Mouse (Mus musculus) adipocyte (in vitro differentiated cells): ENCODE measurements around the gene Chadl.
A peak's percentile ranks its signal among the peaks of the same experiment; 100 is the strongest.
"Not testable (repeated sequence)": the region's sequence is repeated elsewhere in the genome, so short reads cannot be mapped to it uniquely, and the experiment has no call there.

Source experiments
- DNase-seq: peaks from one replicate; pipeline ENCODE4 v3.0.0-alpha.2; 2016; ENCODE audit warnings: low spot score

The Chadl gene

DNA sequence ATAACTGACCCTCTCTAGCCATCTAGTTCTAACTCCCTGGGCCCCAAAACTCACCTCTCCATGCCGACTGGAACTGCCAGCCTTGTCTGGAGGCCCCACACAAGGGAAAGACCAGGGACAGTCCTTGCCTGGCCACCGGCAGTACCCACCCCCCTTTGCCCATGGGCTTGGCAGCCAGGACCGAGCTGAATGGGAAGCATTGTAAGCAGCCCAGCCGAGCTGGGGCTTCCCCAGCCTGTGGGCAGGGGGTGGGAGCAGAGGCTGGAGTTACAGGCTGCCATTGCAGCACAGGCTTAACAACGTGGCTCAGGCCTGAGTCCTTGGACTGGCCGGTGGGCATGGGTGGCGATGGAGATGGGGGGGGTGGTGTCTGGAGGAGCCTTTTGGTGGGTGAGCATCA is at the start of gene Chadl:
Chadl (minus strand) TSS at position 113 of the 400 bp plus-strand sequence.
- DNase-seq = no peak

DNA sequence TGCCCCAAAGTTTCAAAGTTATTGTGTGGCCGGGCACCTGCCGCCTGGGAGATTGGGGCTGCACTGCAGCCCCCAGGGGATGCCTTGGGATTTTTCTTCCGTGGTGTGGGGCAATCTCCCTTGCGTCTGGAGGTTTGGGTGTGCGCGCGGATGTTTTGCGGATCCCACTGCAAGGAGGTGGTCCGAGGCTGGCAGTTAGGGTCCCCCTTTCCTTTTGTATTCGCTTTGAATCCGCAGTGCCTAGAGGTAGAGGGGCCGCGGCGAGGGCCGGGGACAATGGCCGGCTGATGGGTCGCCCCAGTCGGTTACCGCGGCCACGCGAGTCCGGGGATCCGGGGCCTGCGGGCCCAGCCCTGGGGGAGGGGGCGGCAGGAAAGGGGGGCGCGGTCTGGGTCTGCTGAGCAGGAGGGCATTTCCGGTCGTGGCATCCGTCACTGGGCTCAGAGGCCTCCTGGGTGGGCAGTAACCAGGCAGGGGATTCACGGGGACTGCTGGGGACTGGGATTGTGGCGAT is 48.6 kb upstream of the Chadl start:
- peak; percentile 24 for DNase-seq

DNA sequence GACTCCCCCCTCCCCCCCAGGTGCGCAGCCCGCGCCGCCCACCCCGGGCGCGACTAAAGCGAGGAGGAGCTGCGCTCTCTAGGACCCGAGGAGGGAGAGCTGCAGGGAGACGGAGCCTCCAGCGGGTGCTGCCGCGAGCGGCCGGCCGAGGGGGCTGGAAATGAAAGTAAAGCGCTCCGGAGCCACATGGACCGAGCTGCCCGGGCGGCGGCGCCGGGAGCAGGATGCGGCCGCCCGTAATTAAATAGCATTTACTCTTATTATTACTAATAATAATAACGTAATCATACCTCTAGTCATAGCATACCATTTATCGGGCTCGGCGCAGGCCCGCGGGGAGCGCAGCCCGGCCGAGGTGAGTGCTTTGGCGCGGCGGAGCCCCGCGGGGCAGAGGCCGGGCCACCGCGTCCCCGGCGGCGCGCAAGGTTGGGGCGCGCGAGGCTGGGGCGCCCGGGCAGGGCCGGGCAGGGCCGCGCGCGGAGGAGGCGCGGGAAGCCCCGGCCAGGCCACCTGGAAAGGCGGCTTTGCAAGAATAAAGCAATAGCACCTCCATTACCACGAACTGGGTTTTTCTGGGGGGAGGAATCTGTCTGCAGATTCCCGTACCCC is 48.0 kb upstream of the Chadl start, which contains the start of the genes Zc3h7b and Rangap1:
Zc3h7b (plus strand) TSS at position 66 of the 609 bp plus-strand sequence.
Rangap1 (minus strand) TSS at position 539 of the 609 bp plus-strand sequence.
- peak; percentile 70 for DNase-seq

DNA sequence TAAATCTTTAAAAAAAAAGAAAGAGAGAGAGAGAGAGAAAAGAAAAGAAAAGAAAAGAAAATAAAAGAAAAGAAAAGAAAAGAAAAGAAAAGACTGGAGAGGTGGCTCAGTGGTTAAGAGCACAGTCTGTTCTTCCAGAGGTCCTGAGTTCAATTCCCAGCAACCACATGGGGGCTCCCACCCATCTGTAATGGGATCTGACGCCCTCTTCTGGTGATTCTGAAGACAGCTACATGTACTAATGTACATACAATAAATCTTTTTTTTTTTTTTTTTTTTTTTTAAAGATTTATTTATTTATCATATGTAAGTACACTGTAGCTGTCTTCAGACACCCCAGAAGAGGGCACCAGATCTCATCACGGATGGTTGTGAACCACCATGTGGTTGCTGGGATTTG is 45.3 kb upstream of the Chadl start:
- DNase-seq = not testable (repeated sequence)

DNA sequence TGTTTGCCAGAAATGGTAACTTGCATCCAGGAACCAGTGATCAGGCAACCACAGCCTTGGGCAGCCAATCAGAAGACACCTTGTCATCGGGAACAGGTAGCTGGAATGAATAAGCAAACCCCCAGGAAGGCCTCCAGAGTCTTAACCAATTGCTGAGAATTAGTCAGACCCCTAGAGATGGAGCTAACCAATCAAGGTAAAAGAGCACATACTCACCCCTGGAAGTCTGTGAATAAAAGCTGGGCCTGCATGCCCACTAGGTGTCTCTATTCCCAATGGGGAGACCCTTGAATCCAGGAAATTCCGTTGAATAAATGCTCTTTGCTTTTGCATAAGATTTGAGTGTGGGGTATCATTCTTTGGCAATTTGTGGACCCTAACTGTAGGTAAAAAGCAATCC is 42.8 kb upstream of the Chadl start:
- DNase-seq = no peak

DNA sequence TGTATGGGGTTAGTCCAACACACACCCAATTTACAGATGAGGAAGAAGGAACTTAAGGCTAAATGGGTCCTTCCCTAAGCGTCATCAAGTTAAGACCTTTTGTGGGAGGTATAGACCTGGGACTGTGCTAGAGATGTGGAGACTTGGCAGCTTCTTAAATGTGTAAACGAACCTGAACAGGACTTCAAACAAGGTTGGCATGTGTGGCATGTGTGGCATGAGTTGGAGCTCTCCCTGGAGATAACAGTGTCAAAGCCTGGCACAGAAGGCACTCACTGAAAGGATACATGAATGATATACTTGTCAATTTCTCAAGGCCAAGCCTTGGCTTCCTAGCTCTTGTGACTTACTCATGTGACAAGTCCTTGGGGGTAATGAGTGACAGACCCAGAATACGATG is 42.2 kb upstream of the Chadl start:
- no peak for DNase-seq

DNA sequence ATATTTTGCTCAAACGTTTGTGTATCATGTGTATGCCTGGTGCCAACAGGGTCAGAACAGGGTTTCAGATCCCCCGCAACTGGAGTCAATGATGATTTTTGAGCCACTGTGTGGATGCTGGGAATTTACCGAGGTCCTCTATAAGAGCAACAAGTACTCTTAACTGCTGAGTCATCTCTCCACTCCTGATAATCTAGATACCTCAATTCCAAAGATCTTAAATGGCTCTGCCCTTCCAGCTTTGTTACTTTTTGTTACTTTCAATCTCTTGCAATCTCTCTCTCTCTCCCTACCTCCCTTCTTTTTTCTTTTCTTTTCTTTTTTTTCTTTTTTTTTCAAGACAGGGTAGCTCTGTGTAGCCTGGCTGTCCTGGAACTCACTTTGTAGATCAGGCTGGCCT is 38.0 kb upstream of the Chadl start:
- no peak for DNase-seq

DNA sequence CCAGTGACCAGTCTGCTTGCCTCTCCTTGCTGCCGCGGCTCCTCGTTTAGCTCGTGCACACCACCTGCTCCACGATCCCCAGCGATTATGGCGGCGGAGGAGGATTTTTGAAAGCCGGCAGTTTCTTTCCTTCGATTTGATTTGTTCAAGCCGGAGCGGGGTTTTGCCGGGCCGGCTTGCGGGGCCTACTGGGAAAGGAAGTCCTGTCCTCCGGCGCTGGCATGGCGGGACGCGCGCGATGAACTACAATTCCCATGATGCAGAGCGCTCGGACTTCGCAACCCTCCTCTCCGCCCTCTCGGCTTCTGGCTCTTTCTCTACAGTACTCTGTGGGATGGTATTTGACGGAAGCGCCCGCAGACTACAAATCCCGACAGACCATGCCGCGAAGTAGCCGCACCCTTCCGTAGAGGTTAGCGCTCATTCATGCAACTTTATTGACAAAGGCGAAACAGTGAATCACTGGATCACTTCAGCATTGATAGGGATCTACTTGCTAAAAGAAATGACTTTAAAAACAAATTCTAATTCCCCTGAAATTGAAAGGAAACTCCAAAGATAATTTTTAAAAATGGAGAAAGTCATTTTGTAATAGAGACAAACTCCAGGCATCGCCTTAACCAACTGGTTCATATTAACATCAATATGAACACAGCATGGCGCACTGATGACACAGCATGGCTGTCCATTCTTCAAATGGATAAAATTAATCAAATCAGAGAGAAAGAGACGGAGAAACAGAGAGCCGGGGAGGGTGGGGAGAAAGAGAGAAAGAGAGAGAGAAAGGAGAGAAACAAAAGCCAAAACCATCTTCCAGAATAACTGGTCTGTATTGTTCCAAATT is 32.9 kb upstream of the Chadl start:
- DNase-seq = peak; percentile 97

DNA sequence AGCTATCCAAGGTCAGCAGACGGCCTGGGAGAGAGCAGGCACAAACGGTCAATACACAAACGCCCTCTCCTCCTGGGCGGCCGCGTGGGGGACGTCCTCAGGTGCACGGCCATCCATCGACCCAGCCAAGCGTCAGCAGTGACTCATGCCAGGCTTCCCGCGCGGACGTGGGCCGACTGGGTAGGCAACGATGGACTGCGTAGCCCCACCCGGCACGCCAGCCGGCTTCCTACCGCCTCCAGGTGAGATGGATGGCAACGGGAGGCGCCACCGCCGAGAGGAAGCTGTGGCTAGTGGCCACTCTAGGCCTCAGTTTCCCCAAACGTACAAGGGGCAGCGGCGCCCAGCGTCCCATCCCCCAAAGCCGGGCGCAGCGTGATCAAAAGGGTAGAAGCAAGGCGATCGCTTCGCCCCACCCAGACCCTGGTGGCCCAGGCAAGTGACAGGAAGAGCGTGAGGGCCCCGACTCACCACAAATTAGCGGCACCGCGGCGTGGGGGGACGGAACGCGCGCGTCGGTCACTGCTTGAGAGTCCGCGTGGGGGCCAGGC is 32.2 kb upstream of the Chadl start:
- no peak for DNase-seq

DNA sequence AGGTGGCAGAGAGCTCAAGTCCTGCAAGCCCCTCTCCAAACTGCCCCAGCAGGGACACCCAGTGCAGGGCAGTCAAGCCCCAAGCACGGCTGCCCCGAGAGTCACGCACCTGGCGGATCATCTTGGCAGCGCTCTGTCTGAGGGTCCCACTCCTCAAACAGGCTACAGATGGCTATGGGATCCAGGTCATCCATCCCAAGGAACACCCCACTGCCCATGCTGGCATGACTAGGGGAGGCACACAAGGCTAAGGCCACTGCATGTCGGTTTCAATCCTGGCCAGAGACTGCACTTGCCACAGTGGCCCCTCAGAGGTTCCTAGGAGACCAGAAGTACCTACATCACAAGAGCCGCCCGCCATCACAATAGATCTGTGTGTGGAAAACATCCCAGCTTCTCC is 28.9 kb upstream of the Chadl start:
- DNase-seq = no peak

DNA sequence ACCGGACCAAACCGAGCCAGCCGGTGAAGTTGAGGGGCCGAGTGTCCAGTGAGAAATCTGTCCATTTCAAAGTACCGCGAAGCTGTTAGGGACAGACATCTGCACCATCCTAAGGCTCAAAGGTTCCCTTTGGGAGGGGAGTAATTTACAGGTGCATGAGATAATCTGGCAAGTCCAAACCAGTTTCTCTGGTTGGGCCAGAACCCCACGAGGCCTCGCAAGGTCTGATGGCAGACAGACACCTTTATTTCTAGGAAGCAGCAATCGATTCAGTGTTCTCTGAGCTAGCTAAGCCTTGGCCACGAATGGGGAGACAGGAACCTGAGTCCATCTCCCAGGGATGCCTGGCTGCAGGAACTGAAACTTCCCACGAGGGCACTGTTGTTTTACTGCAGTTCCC is 26.6 kb upstream of the Chadl start:
- no peak for DNase-seq

DNA sequence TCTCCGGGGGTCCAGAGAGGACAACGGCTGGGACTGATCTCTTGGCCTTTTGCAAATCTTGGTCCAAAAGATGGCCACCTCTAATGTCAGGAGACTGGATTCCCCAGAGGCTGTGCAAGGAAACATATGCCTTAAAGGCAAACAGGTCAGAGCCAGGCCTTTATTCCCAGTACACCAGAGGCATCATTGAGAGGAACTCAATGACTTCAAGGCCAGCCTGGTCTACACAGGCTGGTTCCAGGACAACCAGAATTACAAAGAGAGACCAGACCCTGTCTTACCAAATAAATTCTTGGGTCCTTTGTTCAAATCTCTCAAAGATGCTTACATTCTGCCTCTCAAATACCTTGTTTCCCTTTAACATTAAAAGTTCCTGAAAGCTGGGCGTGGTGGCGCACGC is 25.3 kb upstream of the Chadl start:
- DNase-seq = no peak

DNA sequence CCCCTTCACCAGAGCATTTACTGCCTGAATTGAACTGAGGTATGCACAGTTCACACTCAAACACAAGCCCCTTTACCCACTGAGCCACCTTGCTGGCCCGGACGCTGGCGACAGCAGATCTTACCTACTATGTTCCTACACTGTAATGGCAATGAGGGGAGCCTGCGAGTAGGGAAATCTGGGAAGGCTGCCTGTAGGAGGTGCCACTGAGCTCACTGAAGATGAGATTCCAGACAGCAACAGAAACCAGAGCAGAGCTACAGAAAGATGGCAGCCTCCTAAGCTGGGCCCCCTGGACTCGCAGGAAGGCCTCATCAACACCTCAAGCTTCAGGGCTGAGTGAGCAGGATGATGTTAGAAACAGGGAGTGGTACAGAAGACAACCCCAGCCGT is 22.0 kb upstream of the Chadl start:
- DNase-seq = no peak

DNA sequence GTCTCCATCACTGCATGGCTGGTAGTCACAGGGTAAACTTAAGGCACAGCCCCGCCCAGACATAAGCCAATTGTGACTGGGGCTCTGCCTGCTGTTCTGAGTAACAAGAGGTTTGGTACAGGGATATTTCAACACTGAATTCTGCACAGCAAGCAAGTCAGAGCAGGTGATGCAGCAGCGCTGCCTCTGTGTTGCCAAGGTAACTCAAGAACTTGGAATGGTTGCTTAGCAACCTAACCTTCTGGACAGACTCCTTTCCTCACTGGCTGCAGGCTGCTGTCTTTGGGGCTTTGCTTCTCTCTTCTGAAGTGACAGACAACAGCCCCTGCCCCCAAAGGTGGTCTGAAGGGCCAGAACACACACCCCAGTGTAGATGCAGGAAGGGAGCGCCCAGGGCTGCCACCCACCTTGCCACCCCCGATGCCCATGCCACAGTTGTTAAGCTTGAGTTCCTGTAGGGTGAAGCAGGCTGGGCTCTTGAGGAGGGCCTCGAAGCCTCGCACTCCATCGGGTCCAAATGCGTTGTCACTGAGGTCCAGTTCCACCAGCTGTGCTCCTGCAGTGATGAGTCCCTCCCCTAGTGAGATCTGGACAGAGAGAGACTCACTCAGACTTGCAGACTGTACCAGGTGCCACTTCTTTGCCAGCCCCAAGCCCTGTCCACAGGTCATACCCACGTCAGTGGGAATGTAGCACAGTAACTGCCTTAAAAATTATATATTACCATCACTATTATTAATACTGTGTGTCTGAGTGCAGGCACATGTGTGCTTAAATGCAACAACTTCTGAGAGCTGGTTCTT is 21.4 kb upstream of the Chadl start:
- no peak for DNase-seq

DNA sequence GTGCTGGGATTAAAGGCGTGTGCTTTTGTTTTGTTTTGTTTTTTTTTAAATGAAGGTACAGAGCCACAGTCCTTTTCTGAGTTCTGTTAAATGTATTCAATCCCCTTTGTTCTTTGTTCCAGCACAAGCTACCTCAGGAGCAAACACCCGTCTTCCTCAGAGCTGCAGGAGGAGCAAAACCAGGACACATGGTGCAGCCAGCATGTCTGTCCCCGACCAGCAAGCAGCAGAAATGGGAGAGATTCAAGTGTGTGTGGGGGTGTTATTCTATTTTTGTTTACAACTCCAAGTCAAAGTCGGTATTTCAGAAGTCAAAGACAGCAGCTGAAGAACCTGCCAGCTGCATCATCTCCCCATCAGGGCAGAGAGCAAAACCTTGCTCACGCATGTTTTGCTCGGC is 16.7 kb upstream of the Chadl start:
- DNase-seq = no peak

DNA sequence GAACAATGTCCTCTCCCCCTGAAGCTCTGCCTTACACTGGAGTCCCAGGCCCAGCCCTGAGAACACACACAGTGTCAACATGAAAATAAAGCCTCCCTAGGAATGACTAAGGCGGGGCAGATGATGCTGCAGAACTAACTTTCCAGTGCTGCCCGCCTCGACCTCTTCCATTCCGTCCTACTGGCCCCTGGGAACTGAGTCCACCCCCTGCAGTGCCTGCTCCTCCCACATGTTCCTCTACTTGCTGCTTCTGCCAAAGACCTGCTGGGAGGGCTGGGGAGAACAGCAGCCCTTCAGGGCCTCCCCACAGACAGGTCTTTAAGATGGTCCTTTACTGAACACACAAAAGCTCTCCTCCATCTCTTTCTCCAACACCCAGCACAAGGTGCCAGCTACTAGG is 13.7 kb upstream of the Chadl start:
- DNase-seq = no peak

DNA sequence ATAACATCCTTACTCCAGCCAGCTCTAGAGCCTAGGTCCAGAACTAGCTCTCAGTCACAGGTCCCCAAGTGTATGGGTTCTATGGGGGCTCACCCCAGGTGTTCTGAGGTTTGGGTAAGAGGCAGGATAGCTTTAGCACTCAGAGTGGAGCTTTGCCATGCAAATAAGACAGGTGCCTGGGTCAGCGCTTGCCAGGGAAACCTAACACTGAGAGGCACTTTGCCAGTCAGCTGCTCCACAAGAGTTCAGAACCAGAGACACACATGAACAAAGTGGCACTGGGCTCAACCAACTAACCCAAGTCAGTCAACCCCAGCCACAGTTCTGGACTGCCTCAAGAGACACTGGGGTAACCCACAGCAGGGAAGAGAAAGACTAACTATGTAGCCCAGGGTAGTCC is 12.6 kb upstream of the Chadl start:
- DNase-seq = no peak

DNA sequence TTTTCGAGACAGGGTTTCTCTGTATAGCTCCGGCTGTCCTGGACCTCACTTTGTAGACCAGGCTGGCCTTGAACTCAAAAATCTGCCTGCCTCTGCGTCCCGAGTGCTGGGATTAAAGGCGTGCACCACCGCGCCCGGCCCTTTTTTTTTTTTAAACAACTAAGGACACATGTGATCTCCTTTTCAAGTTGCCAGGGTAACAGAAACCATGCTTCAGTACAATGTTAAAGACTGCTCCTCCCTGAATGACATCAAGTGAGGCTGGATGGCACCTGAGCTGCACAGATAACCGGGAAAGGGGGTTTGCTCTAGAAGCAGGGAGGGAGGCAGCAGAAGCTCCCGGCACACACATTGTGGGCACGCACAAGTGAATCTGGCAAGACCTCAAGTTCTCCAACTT is 11.9 kb upstream of the Chadl start:
- no peak for DNase-seq

DNA sequence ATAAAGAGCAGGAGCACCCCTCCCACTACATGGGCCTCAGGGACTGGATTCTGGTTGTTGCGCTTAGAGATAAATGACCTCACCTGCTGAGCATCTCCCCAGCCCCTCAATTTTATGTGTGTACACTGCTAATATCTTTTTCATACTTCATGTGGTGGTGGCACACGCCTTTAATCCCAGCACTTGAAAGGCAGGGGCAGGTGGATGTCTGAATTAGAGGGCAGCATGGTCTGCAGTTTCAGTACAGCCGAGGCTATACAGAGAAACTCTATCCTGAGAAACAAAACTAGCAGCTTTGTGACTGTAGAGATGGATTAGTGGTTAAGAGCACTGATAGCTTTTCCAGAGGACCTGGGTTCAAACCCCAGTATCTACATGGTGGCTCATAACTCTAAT is 6.0 kb upstream of the Chadl start:
- no peak for DNase-seq

DNA sequence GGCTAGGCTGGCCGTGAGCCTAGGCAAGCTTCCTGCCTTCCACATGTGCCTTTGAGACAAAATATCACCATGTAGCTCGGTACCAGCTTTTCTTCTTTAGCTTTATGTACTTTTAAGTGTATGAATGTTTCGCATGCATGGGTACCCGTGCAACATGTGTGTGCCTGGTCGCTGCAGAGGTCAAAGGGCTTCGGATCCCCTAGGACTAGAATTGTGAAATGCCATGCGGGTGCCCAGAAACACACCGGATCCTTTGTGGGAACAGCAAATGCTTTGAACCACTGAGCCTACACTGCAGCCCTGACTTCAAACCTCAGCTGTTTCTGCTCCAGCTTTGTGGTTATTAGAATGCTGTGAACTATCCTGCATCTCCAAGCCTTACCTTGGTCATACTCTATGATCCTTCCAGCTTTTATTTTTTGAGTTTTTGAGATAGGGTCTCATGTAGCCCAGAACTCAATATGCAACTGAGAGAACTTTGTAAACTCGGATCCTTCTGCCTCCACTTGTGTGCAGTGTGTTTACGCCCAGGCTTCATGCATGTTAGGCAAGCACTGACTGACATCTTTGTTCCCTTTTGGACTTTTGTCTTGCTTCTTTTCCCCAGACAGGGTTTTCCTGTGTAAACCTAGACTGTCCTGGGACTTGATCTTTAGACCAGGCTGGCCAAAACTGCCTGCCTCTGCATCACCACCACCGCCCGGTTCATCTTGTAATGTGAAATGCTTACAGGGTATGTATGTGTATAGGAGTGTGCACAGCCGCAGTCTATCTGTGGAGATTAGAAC is 5.4 kb upstream of the Chadl start:
- peak; percentile 32 for DNase-seq

DNA sequence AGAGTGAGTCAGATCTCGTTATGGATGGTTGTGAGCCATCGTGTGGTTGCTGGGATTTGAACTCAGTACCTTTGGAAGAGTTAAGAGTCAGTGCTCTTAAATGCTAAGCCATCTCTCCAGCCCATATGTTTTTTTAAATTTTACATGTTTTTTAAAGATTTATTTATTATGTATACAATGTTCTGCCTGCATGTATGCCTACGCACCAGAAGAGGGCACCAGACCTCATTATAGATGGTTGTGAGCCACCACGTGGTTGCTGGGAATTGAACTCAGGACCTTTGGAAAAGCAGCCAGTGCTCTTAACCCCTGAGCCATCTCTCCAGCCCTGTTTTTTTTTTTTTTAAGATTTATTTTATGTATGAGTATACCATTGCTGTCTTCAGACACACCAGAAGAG is 4.3 kb upstream of the Chadl start:
- not testable (repeated sequence) for DNase-seq
